Mouse (Mus musculus) stomach, postnatal 0 days (tissue): ENCODE data around the gene Crym. TPM values are rescaled to one million over a fixed set of nuclear protein-coding genes. Genes with fewer than 3 reads are reported as not detected.
A peak's percentile ranks its signal among the peaks of the same experiment; 100 is the strongest.

Source experiments
- ATAC-seq: fragments of 200-750 bp; cut with Nextera tagmentation; 2 replicates; pipeline ENCODE4 v1.8.0; 2017; ENCODE audit not compliant: low FRiP score, low TSS enrichment
- DNase-seq: peaks from one replicate; pipeline ENCODE4 v3.0.0-alpha.2; 2016; ENCODE audit warnings: low spot score
- H3K27ac ChIP-seq: fragments of 300-500 bp; sonication (generic); replicated peaks from 2 replicates; pipeline ENCODE4 v1.5.1; 2014; ENCODE audit warnings: mild to moderate bottlenecking, control low read depth
- H3K27me3 ChIP-seq: fragments of 300-500 bp; sonication (generic); 2 replicates; pipeline ENCODE4 v1.6.1; 2014; ENCODE audit warnings: low read length; ENCODE audit not compliant: control insufficient read depth, insufficient read depth
- H3K36me3 ChIP-seq: fragments of 300-500 bp; sonication (generic); 2 replicates; pipeline ENCODE4 v1.6.1; 2014; ENCODE audit warnings: low read length, mixed read lengths; ENCODE audit not compliant: control insufficient read depth, insufficient read depth
- H3K4me1 ChIP-seq: fragments of 300-500 bp; sonication (generic); replicated peaks from 2 replicates; pipeline ENCODE4 v1.6.1; 2014; ENCODE audit warnings: antibody characterized with exemption; ENCODE audit not compliant: control insufficient read depth, insufficient read depth
- H3K4me2 ChIP-seq: fragments of 300-500 bp; sonication (generic); replicated peaks from 2 replicates; pipeline ENCODE4 v1.6.1; 2014; ENCODE audit warnings: low read depth, mild to moderate bottlenecking, control low read depth, moderate library complexity
- H3K4me3 ChIP-seq: fragments of 300-500 bp; sonication (generic); 2 replicates; pipeline ENCODE4 v1.5.1; 2014; ENCODE audit warnings: low read depth, low read length, control low read depth
- H3K9ac ChIP-seq: fragments of 300-500 bp; sonication (generic); 2 replicates; pipeline ENCODE4 v1.6.1; 2014; ENCODE audit warnings: mild to moderate bottlenecking, low read length, control low read depth, mixed read lengths
- H3K9me3 ChIP-seq: fragments of 300-500 bp; sonication (generic); 2 replicates; pipeline ENCODE4 v1.6.1; 2016; ENCODE audit warnings: low read length; ENCODE audit not compliant: control insufficient read depth
- CTCF ChIP-seq: IDR thresholded peaks from 2 replicates; pipeline ENCODE4 v1.5.1; 2016; ENCODE audit warnings: antibody characterized with exemption, low read depth, mild to moderate bottlenecking, moderate library complexity
- EP300 ChIP-seq: optimal IDR thresholded peaks from 2 replicates; pipeline ENCODE3; 2016; ENCODE audit warnings: antibody characterized with exemption
- WGBS: fragments of 180-500 bp; shearing (Covaris S2); extraction: QIAGEN DNeasy Blood & Tissue Kit; methylation state at CpG from one replicate; pipeline ENCODE4 v1.1.7; 2014; 5-methylcytosine and 5-hydroxymethylcytosine counted together
- polyA plus RNA-seq: library from polyadenylated mRNA; unstranded; fragments of >200 nt; fragmentation: Nextera tagmentation; extraction: Ambion mirVana; gene quantifications from 2 replicates; pipeline ENCODE4 v1.2.1, GENCODE M21; 2015

Crym gene
- polyA plus RNA-seq, 1 experiment from 2014 or later: 5.0 TPM

GRCm38 (mm10) chr7:120156841-120157409 lies 45.0 kb downstream of the Crym start:
- Histone ChIP-seq H3K4me1 (no peaks in the 10 kb centered on the region), H3K9me3 (no peaks in the 10 kb centered on the region), H3K36me3 (no peaks in the 10 kb centered on the region), H3K27me3 (no peaks in the 10 kb centered on the region), H3K9ac (no peak overlapping the region), H3K27ac (no peak overlapping the region), H3K4me2 (no peak overlapping the region), H3K4me3 (no peak overlapping the region)
- 23% methylated on average over 2 of the region's 2 CpGs for WGBS
- no peak for DNase-seq
- ATAC-seq: no peak
- no peak for TF ChIP-seq CTCF
- no peak for TF ChIP-seq EP300

DNA sequence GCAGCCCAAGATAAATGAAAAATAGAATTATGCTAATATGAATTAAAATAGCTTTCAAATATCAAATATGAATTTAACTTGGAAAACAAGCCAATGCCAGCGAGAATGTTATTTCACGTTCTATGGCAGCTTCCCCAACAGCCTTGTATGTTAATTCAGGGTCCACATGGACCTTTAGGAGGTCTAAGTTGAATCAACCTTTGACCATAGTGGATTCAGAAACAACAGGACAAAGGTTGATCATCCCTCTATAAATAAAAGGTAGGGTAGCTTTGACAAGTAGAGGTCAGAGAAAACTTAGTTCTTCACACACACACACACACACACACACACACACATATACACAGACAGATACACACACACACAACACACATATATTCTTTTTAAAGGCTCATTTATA lies 51.0 kb downstream of the Crym start:
- DNase-seq (no peak), ATAC-seq (no peak)
- 88% methylated on average over 2 of the region's 2 CpGs for WGBS

DNA sequence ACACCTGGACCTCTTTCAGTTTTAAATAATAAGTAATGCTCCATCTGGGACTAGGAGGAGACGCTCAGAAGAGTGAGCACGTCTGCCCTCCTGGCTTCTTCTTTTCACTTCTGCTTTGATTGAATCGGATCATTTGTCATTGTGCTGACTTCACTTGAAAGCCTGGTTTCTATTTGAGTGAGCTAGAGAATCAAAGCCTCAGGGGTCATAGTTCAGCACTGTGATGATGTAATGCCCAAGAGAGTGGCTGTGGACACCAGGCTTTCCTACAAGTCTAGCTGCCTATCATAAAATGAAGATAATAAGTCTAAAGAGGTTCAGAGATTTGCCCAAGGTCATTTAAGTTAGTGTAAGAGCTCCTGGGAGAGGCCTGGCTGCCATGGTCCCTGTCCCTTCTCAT lies 51.7 kb downstream of the Crym start:
- WGBS: 24% methylated on average over 3 of the region's 3 CpGs
- Histone ChIP-seq H3K4me2 (no peak overlapping the region), H3K9ac (no peak overlapping the region), H3K9me3 (no peaks in the 10 kb centered on the region), H3K27me3 (no peaks in the 10 kb centered on the region), H3K4me3 (no peak overlapping the region), H3K4me1 (no peaks in the 10 kb centered on the region), H3K36me3 (no peaks in the 10 kb centered on the region), H3K27ac (no peak overlapping the region)
- DNase-seq: no peak
- 0 out of 2 replicates have a peak, but pooled peaks have one; percentile 32 for ATAC-seq
- no peak for TF ChIP-seq EP300
- TF ChIP-seq CTCF: no peak

More for the DNA sequence above, 51.0 kb downstream of the Crym start:
- H3K9ac ChIP-seq: no peak overlapping the region
- H3K27ac ChIP-seq: no peak overlapping the region
- no peaks in the 10 kb centered on the region for H3K36me3 ChIP-seq
- H3K4me3 ChIP-seq: no peak overlapping the region
- no peak for TF ChIP-seq CTCF
- no peak for TF ChIP-seq EP300
- H3K9me3 ChIP-seq: no peaks in the 10 kb centered on the region
- H3K4me1 ChIP-seq: no peaks in the 10 kb centered on the region
- H3K27me3 ChIP-seq: no peaks in the 10 kb centered on the region
- no peak overlapping the region for H3K4me2 ChIP-seq

DNA sequence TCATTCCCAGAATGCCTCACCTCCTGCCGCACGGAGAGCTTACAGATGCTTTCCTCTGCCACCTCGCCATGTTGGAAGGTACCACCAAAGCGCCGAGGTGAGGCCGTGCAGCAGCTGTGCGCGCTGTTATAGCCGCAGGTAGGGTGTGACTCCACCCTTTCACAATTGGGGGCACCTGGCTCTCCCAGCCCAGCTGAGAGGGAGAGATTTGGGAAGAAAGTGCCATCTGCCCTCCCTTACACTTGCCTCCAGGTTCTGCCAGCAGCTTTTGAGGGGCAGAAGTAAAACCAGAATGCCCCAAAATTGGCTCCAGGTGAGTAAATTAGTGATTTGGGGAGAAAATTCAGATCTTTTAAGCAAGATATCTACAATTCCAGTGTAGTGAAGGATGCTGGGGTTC lies 56.7 kb downstream of the Crym start, which contains the start of gene Zp2:
Zp2 (minus strand) TSS at position 101 of the 400 bp plus-strand sequence.
- no peak within 1 kb of the TSS for H3K4me2 ChIP-seq
- 69% methylated on average over 9 of the region's 9 CpGs for WGBS
- H3K9ac ChIP-seq: no peak within 1 kb of the TSS
- no peaks in the 10 kb centered on the region for H3K4me1 ChIP-seq
- H3K36me3 ChIP-seq: no peaks in the 10 kb centered on the region
- no peak within 1 kb of the TSS for H3K4me3 ChIP-seq
- TF ChIP-seq EP300 (no peak), CTCF (no peak)
- H3K9me3 ChIP-seq: no peaks in the 10 kb centered on the region
- DNase-seq: no peak
- H3K27ac ChIP-seq: no peak within 1 kb of the TSS
- H3K27me3 ChIP-seq: no peaks in the 10 kb centered on the region
- no peak for ATAC-seq

- no peak overlapping the region for H3K27ac ChIP-seq
Measured at GRCm38 (mm10) chr7:120142743-120143142, 59.2 kb downstream of the Crym start.

More at GRCm38 (mm10) chr7:120142743-120143142, 59.2 kb downstream of the Crym start:
- Histone ChIP-seq H3K4me3 (no peak overlapping the region), H3K9ac (no peak overlapping the region), H3K4me2 (no peak overlapping the region), H3K36me3 (no peaks in the 10 kb centered on the region), H3K4me1 (no peaks in the 10 kb centered on the region), H3K27me3 (no peaks in the 10 kb centered on the region), H3K9me3 (no peaks in the 10 kb centered on the region)
- WGBS: 92% methylated on average over 1 of the region's 1 CpGs
- no peak for DNase-seq
- no peak for ATAC-seq
- no peak for TF ChIP-seq CTCF
- no peak for TF ChIP-seq EP300

Other genes with a start within 250 kb of the Crym start
- gene Dnah3, start 106.8 kb downstream of the Crym start, polyA plus RNA-seq: 0.02 TPM in 1 of 2 replicates, not detected in the other
- gene Tmem159, start 99.8 kb downstream of the Crym start, polyA plus RNA-seq: 31.9 and 33.9 TPM in 2 replicates
- gene Zp2, start 56.8 kb downstream of the Crym start, polyA plus RNA-seq: not detected in 2 replicates
- 1.1 and 1.2 TPM in 2 replicates for gene Anks4b, start 28.3 kb downstream of the Crym start, polyA plus RNA-seq
- gene Abca14, start 1.9 kb upstream of the Crym start, polyA plus RNA-seq: 0.07 TPM in 1 of 2 replicates, not detected in the other
- not detected in 2 replicates for gene Abca15, start 126.6 kb upstream of the Crym start, polyA plus RNA-seq
- 0.02 TPM in 1 of 2 replicates, not detected in the other for gene Abca16, start 207.5 kb upstream of the Crym start, polyA plus RNA-seq